Mouse (Mus musculus): ENCODE data around the gene Tra2a. TPM values are rescaled to one million over a fixed set of nuclear protein-coding genes. Genes with fewer than 3 reads are reported as not detected.
A peak's percentile ranks its signal among the peaks of the same experiment; 100 is the strongest.
"Not testable (repeated sequence)": the region's sequence is repeated elsewhere in the genome, so short reads cannot be mapped to it uniquely, and the experiment has no call there.

Gene Tra2a
- polyA plus RNA-seq, 1 experiment from 2014 or later, result 26.3 TPM

- DNase-seq (no peak), ATAC-seq (no peak; the same call in 1 of the 2 replicates)
- no peak overlapping the region for H3K4me2 ChIP-seq (ENCODE audit: low read depth, low read length)
- no peak overlapping the region for H3K27ac ChIP-seq (ENCODE audit: low read depth)
- no peak overlapping the region for H3K9ac ChIP-seq (replicated peaks)
- no peak overlapping the region for H3K4me3 ChIP-seq (ENCODE audit: low read depth, low read length)
- H3K4me1 ChIP-seq (ENCODE audit: insufficient read depth), result no peaks in the 10 kb centered on the region
- H3K27me3 ChIP-seq (ENCODE audit: insufficient read depth, low read length), result no peaks in the 10 kb centered on the region
- TF ChIP-seq EP300 (IDR thresholded peaks at IDR 0.05; ENCODE audit: low read depth) (no peak), CTCF (IDR thresholded peaks at IDR 0.05; ENCODE audit: low read depth) (no peak)
- H3K9me3 ChIP-seq (ENCODE audit: low read length), result no peaks in the 10 kb centered on the region
- H3K36me3 ChIP-seq (replicated peaks; ENCODE audit: insufficient read depth, low read length), result no peaks in the 10 kb centered on the region
- WGBS (ENCODE audit: insufficient replicate concordance), result 39% methylated on average over 4 of the region's 4 CpGs
Measured at GRCm38 (mm10) chr6:49273934-49274333, 10.1 kb upstream of the Tra2a start.

GRCm38 (mm10) chr6:49272863-49273262 lies 9.0 kb upstream of the Tra2a start:
- WGBS (ENCODE audit: insufficient replicate concordance), result 66% methylated on average over 2 of the region's 2 CpGs
- TF ChIP-seq EP300 (IDR thresholded peaks at IDR 0.05; ENCODE audit: low read depth) (no peak), CTCF (IDR thresholded peaks at IDR 0.05; ENCODE audit: low read depth) (no peak)
- H3K9ac ChIP-seq (replicated peaks), result no peak overlapping the region

GRCm38 (mm10) chr6:49271815-49272214 lies 8.0 kb upstream of the Tra2a start:
- no peak overlapping the region for H3K27ac ChIP-seq (ENCODE audit: low read depth)
- no peak for TF ChIP-seq EP300 (IDR thresholded peaks at IDR 0.05; ENCODE audit: low read depth)
- TF ChIP-seq CTCF (IDR thresholded peaks at IDR 0.05; ENCODE audit: low read depth), result no peak
- no peaks in the 10 kb centered on the region for H3K4me1 ChIP-seq (ENCODE audit: insufficient read depth)
- H3K36me3 ChIP-seq (replicated peaks; ENCODE audit: insufficient read depth, low read length), result no peaks in the 10 kb centered on the region
- H3K9me3 ChIP-seq (ENCODE audit: low read length), result no peaks in the 10 kb centered on the region
- H3K27me3 ChIP-seq (ENCODE audit: insufficient read depth, low read length), result no peaks in the 10 kb centered on the region
- 73% methylated on average over 6 of the region's 6 CpGs for WGBS (ENCODE audit: insufficient replicate concordance)
- DNase-seq (no peak), ATAC-seq (no peak)
- H3K4me3 ChIP-seq (ENCODE audit: low read depth, low read length), result no peak overlapping the region
- H3K4me2 ChIP-seq (ENCODE audit: low read depth, low read length), result no peak overlapping the region
- H3K9ac ChIP-seq (replicated peaks), result no peak overlapping the region

More at GRCm38 (mm10) chr6:49272863-49273262, 9.0 kb upstream of the Tra2a start:
- no peak for ATAC-seq
- Histone ChIP-seq H3K36me3 (replicated peaks; ENCODE audit: insufficient read depth, low read length) (no peaks in the 10 kb centered on the region), H3K27me3 (ENCODE audit: insufficient read depth, low read length) (no peaks in the 10 kb centered on the region), H3K4me2 (ENCODE audit: low read depth, low read length) (no peak overlapping the region), H3K4me1 (ENCODE audit: insufficient read depth) (no peaks in the 10 kb centered on the region), H3K27ac (ENCODE audit: low read depth) (no peak overlapping the region), H3K9me3 (ENCODE audit: low read length) (no peaks in the 10 kb centered on the region), H3K4me3 (ENCODE audit: low read depth, low read length) (no peak overlapping the region)
- no peak for DNase-seq

- ATAC-seq (no peak), DNase-seq (no peak)
- H3K27me3 ChIP-seq (ENCODE audit: insufficient read depth, low read length), result no peaks in the 10 kb centered on the region
- no peak overlapping the region for H3K4me3 ChIP-seq (ENCODE audit: low read depth, low read length)
- no peak for TF ChIP-seq EP300 (IDR thresholded peaks at IDR 0.05; ENCODE audit: low read depth)
- no peak for TF ChIP-seq CTCF (IDR thresholded peaks at IDR 0.05; ENCODE audit: low read depth)
- no peak overlapping the region for H3K4me2 ChIP-seq (ENCODE audit: low read depth, low read length)
- no peaks in the 10 kb centered on the region for H3K9me3 ChIP-seq (ENCODE audit: low read length)
- no peaks in the 10 kb centered on the region for H3K36me3 ChIP-seq (replicated peaks; ENCODE audit: insufficient read depth, low read length)
- H3K27ac ChIP-seq (ENCODE audit: low read depth), result no peak overlapping the region
- H3K9ac ChIP-seq (replicated peaks), result no peak overlapping the region
- H3K4me1 ChIP-seq (ENCODE audit: insufficient read depth), result no peaks in the 10 kb centered on the region
- 58% methylated on average over 11 of the region's 11 CpGs for WGBS (ENCODE audit: insufficient replicate concordance)
Measured at GRCm38 (mm10) chr6:49269923-49270322, 6.1 kb upstream of the Tra2a start.

GRCm38 (mm10) chr6:49269200-49269599 lies 5.4 kb upstream of the Tra2a start:
- DNase-seq (peak; percentile 84), ATAC-seq (peak; percentile 56; the same call in 1 of the 2 replicates)
- H3K9ac ChIP-seq (replicated peaks), result no peak overlapping the region
- no peaks in the 10 kb centered on the region for H3K27me3 ChIP-seq (ENCODE audit: insufficient read depth, low read length)
- H3K4me2 ChIP-seq (ENCODE audit: low read depth, low read length), result no peak overlapping the region
- H3K4me1 ChIP-seq (ENCODE audit: insufficient read depth), result no peaks in the 10 kb centered on the region
- 13% methylated on average over 5 of the region's 5 CpGs for WGBS (ENCODE audit: insufficient replicate concordance)
- peak; percentile 88 for TF ChIP-seq CTCF (IDR thresholded peaks at IDR 0.05; ENCODE audit: low read depth)
- TF ChIP-seq EP300 (IDR thresholded peaks at IDR 0.05; ENCODE audit: low read depth), result no peak
- H3K9me3 ChIP-seq (ENCODE audit: low read length), result no peaks in the 10 kb centered on the region
- no peak overlapping the region for H3K27ac ChIP-seq (ENCODE audit: low read depth)
- H3K4me3 ChIP-seq (ENCODE audit: low read depth, low read length), result no peak overlapping the region
- no peaks in the 10 kb centered on the region for H3K36me3 ChIP-seq (replicated peaks; ENCODE audit: insufficient read depth, low read length)

- no peak overlapping the region for H3K4me2 ChIP-seq (ENCODE audit: low read depth, low read length)
- H3K4me1 ChIP-seq (ENCODE audit: insufficient read depth), result no peaks in the 10 kb centered on the region
- DNase-seq (no peak), ATAC-seq (no peak)
- H3K4me3 ChIP-seq (ENCODE audit: low read depth, low read length), result no peak overlapping the region
- H3K9ac ChIP-seq (replicated peaks), result no peak overlapping the region
- no peaks in the 10 kb centered on the region for H3K27me3 ChIP-seq (ENCODE audit: insufficient read depth, low read length)
- no peak overlapping the region for H3K27ac ChIP-seq (ENCODE audit: low read depth)
- 54% methylated on average over 4 of the region's 4 CpGs for WGBS (ENCODE audit: insufficient replicate concordance)
- H3K36me3 ChIP-seq (replicated peaks; ENCODE audit: insufficient read depth, low read length), result no peaks in the 10 kb centered on the region
- H3K9me3 ChIP-seq (ENCODE audit: low read length), result no peaks in the 10 kb centered on the region
- no peak for TF ChIP-seq CTCF (IDR thresholded peaks at IDR 0.05; ENCODE audit: low read depth)
- TF ChIP-seq EP300 (IDR thresholded peaks at IDR 0.05; ENCODE audit: low read depth), result no peak
Measured at GRCm38 (mm10) chr6:49267686-49268085, 3.9 kb upstream of the Tra2a start.

GRCm38 (mm10) chr6:49265207-49265606 lies 1.4 kb upstream of the Tra2a start:
- not testable (repeated sequence) for H3K36me3 ChIP-seq (replicated peaks; ENCODE audit: insufficient read depth, low read length); H3K9ac ChIP-seq (replicated peaks); H3K27me3 ChIP-seq (ENCODE audit: insufficient read depth, low read length); H3K27ac ChIP-seq (ENCODE audit: low read depth); DNase-seq; ATAC-seq; H3K4me2 ChIP-seq (ENCODE audit: low read depth, low read length); H3K4me3 ChIP-seq (ENCODE audit: low read depth, low read length); H3K9me3 ChIP-seq (ENCODE audit: low read length)
- WGBS (ENCODE audit: insufficient replicate concordance), result 91% methylated on average over 1 of the region's 1 CpGs
- peaks cover 12% of the 10 kb centered on the region for H3K4me1 ChIP-seq (ENCODE audit: insufficient read depth)

GRCm38 (mm10) chr6:49264446-49264845 lies 613 bp upstream of the Tra2a start:
- not testable (repeated sequence) for DNase-seq; H3K27ac ChIP-seq (ENCODE audit: low read depth); H3K36me3 ChIP-seq (replicated peaks; ENCODE audit: insufficient read depth, low read length); H3K9me3 ChIP-seq (ENCODE audit: low read length); ATAC-seq; H3K27me3 ChIP-seq (ENCODE audit: insufficient read depth, low read length)
- Histone ChIP-seq H3K9ac (replicated peaks) (peak overlapping the region; percentile 98; the same call in 1 of the 2 replicates), H3K4me3 (ENCODE audit: low read depth, low read length) (peak overlapping the region; percentile 94), H3K4me1 (ENCODE audit: insufficient read depth) (peaks cover 19% of the 10 kb centered on the region), H3K4me2 (ENCODE audit: low read depth, low read length) (peak overlapping the region; percentile 75)
- 70% methylated on average over 7 of the region's 7 CpGs for WGBS (ENCODE audit: insufficient replicate concordance)

Data from liver, postnatal 0 days (tissue).